Mouse (Mus musculus): ENCODE measurements around the gene Zw10. TPM values are rescaled to one million over a fixed set of nuclear protein-coding genes. Genes with fewer than 3 reads are reported as not detected.

Gene Zw10
- polyA plus RNA-seq, 1 experiment from 2014 or later: 58.6 TPM

DNA sequence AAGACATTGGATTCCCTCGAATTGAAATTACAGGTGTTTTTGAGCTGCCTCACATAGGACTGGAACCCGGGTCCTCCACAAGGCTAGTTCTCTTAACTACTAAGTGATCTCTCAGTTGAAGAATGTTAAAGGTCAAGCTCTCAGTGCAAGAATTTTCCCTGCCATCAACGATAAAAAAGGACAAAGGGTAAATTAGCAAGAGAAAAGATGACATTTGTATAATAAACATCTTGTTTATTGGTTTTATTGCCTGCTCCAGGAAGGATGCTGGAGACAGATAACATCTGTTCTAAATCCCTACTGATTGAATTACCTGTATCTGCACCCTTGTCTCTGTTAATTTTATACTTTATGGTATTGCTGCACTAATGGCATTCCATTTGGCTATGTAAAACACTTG lies 1.4 kb upstream of the Zw10 start:
- Histone ChIP-seq H3K27me3 (ENCODE audit: control insufficient read depth, insufficient read depth, low read length) (no peaks in the 10 kb centered on the region), H3K36me3 (replicated peaks; ENCODE audit: control insufficient read depth, insufficient read depth, low read depth, low read length) (no peaks in the 10 kb centered on the region), H3K9ac (replicated peaks; ENCODE audit: low read length) (no peak overlapping the region), H3K4me3 (ENCODE audit: low read depth, low read length) (no peak overlapping the region), H3K9me3 (replicated peaks; ENCODE audit: control insufficient read depth, low read length) (no peaks in the 10 kb centered on the region), H3K27ac (replicated peaks; ENCODE audit: low read depth, low read length) (no peak overlapping the region), H3K4me2 (ENCODE audit: low read depth, low read length) (no peak overlapping the region), H3K4me1 (ENCODE audit: control insufficient read depth, insufficient read depth, low read length) (no peaks in the 10 kb centered on the region; the same call in 1 of the 2 replicates)
- WGBS: 84% methylated on average over 3 of the region's 3 CpGs
- no peak for DNase-seq (ENCODE audit: low spot score)
- no peak for ATAC-seq (replicated peaks; ENCODE audit: insufficient number of reproducible peaks, low FRiP score, low TSS enrichment, low read depth)

DNA sequence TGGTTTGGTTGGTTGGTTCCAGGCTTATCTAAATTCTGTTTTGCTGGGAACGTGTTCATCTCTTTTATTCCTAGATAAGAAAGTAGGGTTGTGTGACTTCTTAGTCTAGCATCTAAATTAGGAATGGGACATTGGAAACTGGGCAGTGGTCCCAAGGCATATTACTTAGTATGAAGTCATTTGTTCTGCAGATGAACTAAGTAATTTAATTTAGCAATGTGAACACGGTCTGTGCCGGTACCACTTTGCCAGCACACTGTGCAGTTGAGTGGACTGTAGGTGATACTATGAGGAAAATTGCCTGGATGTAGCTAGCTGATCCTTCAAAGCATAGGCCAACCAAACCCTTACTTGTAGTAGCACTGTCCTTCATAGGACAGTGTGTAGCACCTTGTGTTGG lies 21.4 kb downstream of the Zw10 start:
- Histone ChIP-seq H3K9me3 (replicated peaks; ENCODE audit: control insufficient read depth, low read length) (no peaks in the 10 kb centered on the region), H3K4me1 (ENCODE audit: control insufficient read depth, insufficient read depth, low read length) (no peaks in the 10 kb centered on the region), H3K9ac (replicated peaks; ENCODE audit: low read length) (no peak overlapping the region), H3K4me3 (ENCODE audit: low read depth, low read length) (no peak overlapping the region), H3K4me2 (ENCODE audit: low read depth, low read length) (no peak overlapping the region), H3K27ac (replicated peaks; ENCODE audit: low read depth, low read length) (no peak overlapping the region), H3K36me3 (replicated peaks; ENCODE audit: control insufficient read depth, insufficient read depth, low read depth, low read length) (no peaks in the 10 kb centered on the region; the same call in none of the 2 replicates), H3K27me3 (ENCODE audit: control insufficient read depth, insufficient read depth, low read length) (no peaks in the 10 kb centered on the region)
- DNase-seq (ENCODE audit: low spot score) (no peak), ATAC-seq (replicated peaks; ENCODE audit: insufficient number of reproducible peaks, low FRiP score, low TSS enrichment, low read depth) (no peak)
- WGBS: 89% methylated on average over 3 of the region's 3 CpGs

DNA sequence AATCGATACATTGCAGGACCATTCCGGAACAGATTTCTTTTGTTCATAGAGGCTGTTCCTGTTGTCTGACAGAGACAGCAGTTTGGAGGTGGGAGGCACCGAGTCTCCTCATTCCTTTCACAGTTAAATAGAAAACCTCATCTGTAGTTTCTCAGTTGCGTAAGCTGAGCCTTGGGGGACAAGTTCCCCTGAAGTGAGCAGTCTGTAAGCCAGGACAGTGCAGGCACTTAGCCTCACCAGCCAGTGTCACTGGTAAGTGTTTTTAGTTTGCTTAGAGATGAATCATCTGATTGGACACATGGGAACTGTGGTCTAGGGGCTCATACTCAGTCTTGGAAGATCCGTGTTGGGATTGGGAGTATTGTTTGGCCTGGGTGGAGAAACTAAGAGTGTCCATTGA lies 25.7 kb downstream of the Zw10 start, which contains the start of gene Tmprss5:
Gene Tmprss5, plus strand, starts transcription at position 154 of the 400 bp plus-strand sequence.
- Histone ChIP-seq H3K27me3 (ENCODE audit: control insufficient read depth, insufficient read depth, low read length) (no peaks in the 10 kb centered on the region), H3K4me3 (ENCODE audit: low read depth, low read length) (no peak within 1 kb of the TSS), H3K9ac (replicated peaks; ENCODE audit: low read length) (no peak within 1 kb of the TSS), H3K4me2 (ENCODE audit: low read depth, low read length) (no peak within 1 kb of the TSS), H3K9me3 (replicated peaks; ENCODE audit: control insufficient read depth, low read length) (no peaks in the 10 kb centered on the region), H3K36me3 (replicated peaks; ENCODE audit: control insufficient read depth, insufficient read depth, low read depth, low read length) (no peaks in the 10 kb centered on the region; the same call in 1 of the 2 replicates), H3K4me1 (ENCODE audit: control insufficient read depth, insufficient read depth, low read length) (no peaks in the 10 kb centered on the region), H3K27ac (replicated peaks; ENCODE audit: low read depth, low read length) (no peak within 1 kb of the TSS)
- DNase-seq (ENCODE audit: low spot score) (no peak), ATAC-seq (replicated peaks; ENCODE audit: insufficient number of reproducible peaks, low FRiP score, low TSS enrichment, low read depth) (no peak)
- 64% methylated on average over 5 of the region's 5 CpGs for WGBS

DNA sequence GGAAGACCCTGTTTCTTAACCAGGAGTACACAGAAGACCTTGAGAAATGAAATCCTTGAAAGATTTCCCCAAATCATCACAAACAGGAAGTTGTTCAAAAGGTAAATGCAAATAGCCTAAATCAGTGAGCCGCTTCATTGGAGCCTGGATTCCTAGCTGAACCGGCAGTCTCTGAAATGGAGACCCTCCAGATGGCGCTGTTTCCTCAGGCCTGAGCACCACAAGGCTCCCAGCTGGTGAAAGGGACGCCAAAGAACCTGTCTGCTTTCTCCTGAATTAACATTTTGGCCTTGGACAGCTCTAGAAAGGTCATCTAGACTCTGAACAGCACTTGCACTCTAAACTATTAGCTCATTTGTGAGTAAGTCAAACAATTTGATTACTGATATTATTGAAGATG lies 26.1 kb downstream of the Zw10 start:
- WGBS: 6% methylated on average over 4 of the region's 4 CpGs
- no peaks in the 10 kb centered on the region for H3K4me1 ChIP-seq (ENCODE audit: control insufficient read depth, insufficient read depth, low read length)
- no peaks in the 10 kb centered on the region; the same call in 1 of the 2 replicates for H3K36me3 ChIP-seq (replicated peaks; ENCODE audit: control insufficient read depth, insufficient read depth, low read depth, low read length)
- H3K4me2 ChIP-seq (ENCODE audit: low read depth, low read length): no peak overlapping the region
- ATAC-seq (replicated peaks; ENCODE audit: insufficient number of reproducible peaks, low FRiP score, low TSS enrichment, low read depth) (no peak), DNase-seq (ENCODE audit: low spot score) (peak; percentile 84)
- H3K27ac ChIP-seq (replicated peaks; ENCODE audit: low read depth, low read length): no peak overlapping the region
- H3K4me3 ChIP-seq (ENCODE audit: low read depth, low read length): no peak overlapping the region
- no peaks in the 10 kb centered on the region for H3K27me3 ChIP-seq (ENCODE audit: control insufficient read depth, insufficient read depth, low read length)
- H3K9me3 ChIP-seq (replicated peaks; ENCODE audit: control insufficient read depth, low read length): no peaks in the 10 kb centered on the region
- no peak overlapping the region for H3K9ac ChIP-seq (replicated peaks; ENCODE audit: low read length)

DNA sequence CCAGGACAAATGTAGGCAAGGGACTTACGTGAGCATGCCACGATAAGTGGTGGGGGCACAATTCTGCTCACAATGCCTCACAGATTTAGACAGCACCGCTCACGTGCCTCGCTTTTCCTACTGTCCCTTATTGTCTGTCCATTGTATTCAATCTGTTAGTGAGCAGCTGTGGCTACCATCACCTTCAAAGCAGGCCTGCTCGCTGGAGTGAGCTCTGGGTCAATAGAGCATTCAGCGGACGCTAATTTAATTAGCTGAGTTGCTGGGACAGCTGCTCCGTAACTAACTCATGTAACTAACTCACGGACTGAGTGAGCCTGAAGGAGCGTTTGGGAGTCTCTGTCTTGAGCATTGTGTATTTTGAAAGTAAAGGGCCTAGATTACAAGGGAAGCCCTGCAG lies 31.9 kb downstream of the Zw10 start:
- DNase-seq (ENCODE audit: low spot score) (peak; percentile 39), ATAC-seq (replicated peaks; ENCODE audit: insufficient number of reproducible peaks, low FRiP score, low TSS enrichment, low read depth) (0 out of 2 replicates have a peak, but pooled peaks have one; percentile 18)
- Histone ChIP-seq H3K4me3 (ENCODE audit: low read depth, low read length) (no peak overlapping the region), H3K27me3 (ENCODE audit: control insufficient read depth, insufficient read depth, low read length) (no peaks in the 10 kb centered on the region), H3K4me2 (ENCODE audit: low read depth, low read length) (no peak overlapping the region), H3K9me3 (replicated peaks; ENCODE audit: control insufficient read depth, low read length) (no peaks in the 10 kb centered on the region), H3K9ac (replicated peaks; ENCODE audit: low read length) (no peak overlapping the region), H3K27ac (replicated peaks; ENCODE audit: low read depth, low read length) (no peak overlapping the region), H3K4me1 (ENCODE audit: control insufficient read depth, insufficient read depth, low read length) (no peaks in the 10 kb centered on the region), H3K36me3 (replicated peaks; ENCODE audit: control insufficient read depth, insufficient read depth, low read depth, low read length) (no peaks in the 10 kb centered on the region)
- 29% methylated on average over 11 of the region's 11 CpGs for WGBS

DNA sequence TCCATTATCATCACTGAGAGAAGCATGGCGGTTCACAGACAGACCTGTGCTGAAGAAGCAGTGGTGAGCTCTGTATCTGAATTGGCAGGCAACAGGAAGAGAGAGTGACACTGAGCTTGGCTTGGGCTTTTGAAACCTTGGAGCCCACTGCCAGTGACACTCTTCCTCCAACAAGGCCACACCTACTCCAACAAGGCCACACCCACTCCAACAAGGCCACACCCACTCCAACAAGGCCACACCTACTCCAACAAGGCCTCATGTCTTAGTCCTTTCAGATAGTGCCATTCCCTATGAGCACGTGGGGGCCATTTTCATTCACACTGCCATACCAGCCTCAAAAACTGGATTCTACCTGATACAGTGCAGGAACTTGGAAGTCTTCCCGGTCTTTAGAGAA lies 43.5 kb downstream of the Zw10 start:
- Histone ChIP-seq H3K36me3 (replicated peaks; ENCODE audit: control insufficient read depth, insufficient read depth, low read depth, low read length) (no peaks in the 10 kb centered on the region), H3K4me2 (ENCODE audit: low read depth, low read length) (no peak overlapping the region)

DNA sequence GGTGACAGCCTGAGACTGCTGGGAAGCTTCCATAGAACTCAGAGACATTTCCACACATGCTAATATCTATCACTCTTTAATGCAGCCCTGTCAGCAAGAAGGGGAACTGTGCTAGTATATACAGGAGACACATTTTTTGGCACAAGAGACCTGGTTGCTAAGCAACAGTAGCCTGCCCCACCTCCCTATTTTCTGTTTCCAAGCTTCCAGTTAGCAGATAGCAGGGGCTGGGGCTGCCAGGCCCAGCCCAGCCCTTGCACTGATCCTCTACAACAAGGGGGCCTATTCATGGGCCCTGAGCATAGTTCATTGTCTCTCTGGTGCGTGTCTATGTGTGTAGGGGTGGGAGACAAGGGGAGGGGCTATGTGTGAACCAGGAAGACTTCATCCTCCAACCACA lies 46.9 kb downstream of the Zw10 start:
- DNase-seq (ENCODE audit: low spot score): peak; percentile 15
- Histone ChIP-seq H3K27me3 (ENCODE audit: control insufficient read depth, insufficient read depth, low read length) (no peaks in the 10 kb centered on the region), H3K4me1 (ENCODE audit: control insufficient read depth, insufficient read depth, low read length) (no peaks in the 10 kb centered on the region), H3K4me2 (ENCODE audit: low read depth, low read length) (no peak overlapping the region), H3K9ac (replicated peaks; ENCODE audit: low read length) (no peak overlapping the region), H3K4me3 (ENCODE audit: low read depth, low read length) (no peak overlapping the region), H3K36me3 (replicated peaks; ENCODE audit: control insufficient read depth, insufficient read depth, low read depth, low read length) (no peaks in the 10 kb centered on the region), H3K9me3 (replicated peaks; ENCODE audit: control insufficient read depth, low read length) (no peaks in the 10 kb centered on the region), H3K27ac (replicated peaks; ENCODE audit: low read depth, low read length) (no peak overlapping the region)
- 9% methylated on average over 1 of the region's 1 CpGs for WGBS
- ATAC-seq (replicated peaks; ENCODE audit: insufficient number of reproducible peaks, low FRiP score, low TSS enrichment, low read depth): peak; percentile 86

More for the DNA sequence above, 43.5 kb downstream of the Zw10 start:
- WGBS: 94% methylated on average over 3 of the region's 3 CpGs
- H3K27me3 ChIP-seq (ENCODE audit: control insufficient read depth, insufficient read depth, low read length): no peaks in the 10 kb centered on the region
- no peak overlapping the region for H3K27ac ChIP-seq (replicated peaks; ENCODE audit: low read depth, low read length)
- ATAC-seq (replicated peaks; ENCODE audit: insufficient number of reproducible peaks, low FRiP score, low TSS enrichment, low read depth) (no peak), DNase-seq (ENCODE audit: low spot score) (no peak)
- H3K4me1 ChIP-seq (ENCODE audit: control insufficient read depth, insufficient read depth, low read length): no peaks in the 10 kb centered on the region
- no peak overlapping the region for H3K9ac ChIP-seq (replicated peaks; ENCODE audit: low read length)
- no peaks in the 10 kb centered on the region for H3K9me3 ChIP-seq (replicated peaks; ENCODE audit: control insufficient read depth, low read length)
- no peak overlapping the region for H3K4me3 ChIP-seq (ENCODE audit: low read depth, low read length)

DNA sequence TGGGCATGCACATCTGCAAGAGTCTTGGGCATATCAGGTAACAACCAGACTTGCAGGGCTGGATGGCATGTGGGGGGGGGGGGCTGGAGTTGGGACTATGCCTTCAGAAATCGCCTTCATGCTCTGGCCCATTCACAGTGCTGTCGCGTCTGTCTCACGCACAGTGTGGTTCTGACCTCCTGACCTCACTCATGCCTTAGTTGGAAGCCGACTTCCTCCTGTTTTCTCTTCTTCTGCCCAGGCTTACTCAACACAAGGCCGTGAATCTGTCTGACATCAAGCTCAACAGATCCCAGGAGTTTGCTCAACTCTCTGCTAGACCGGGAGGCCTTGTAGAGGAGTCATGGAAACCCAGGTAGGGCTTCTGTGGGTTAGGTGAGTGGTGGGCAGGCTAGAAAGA lies 53.7 kb downstream of the Zw10 start:
- Histone ChIP-seq H3K27ac (replicated peaks; ENCODE audit: low read depth, low read length) (no peak overlapping the region), H3K4me3 (ENCODE audit: low read depth, low read length) (no peak overlapping the region), H3K9ac (replicated peaks; ENCODE audit: low read length) (no peak overlapping the region), H3K36me3 (replicated peaks; ENCODE audit: control insufficient read depth, insufficient read depth, low read depth, low read length) (no peaks in the 10 kb centered on the region), H3K27me3 (ENCODE audit: control insufficient read depth, insufficient read depth, low read length) (no peaks in the 10 kb centered on the region), H3K4me2 (ENCODE audit: low read depth, low read length) (no peak overlapping the region), H3K9me3 (replicated peaks; ENCODE audit: control insufficient read depth, low read length) (no peaks in the 10 kb centered on the region), H3K4me1 (ENCODE audit: control insufficient read depth, insufficient read depth, low read length) (no peaks in the 10 kb centered on the region)
- WGBS: 22% methylated on average over 7 of the region's 7 CpGs
- ATAC-seq (replicated peaks; ENCODE audit: insufficient number of reproducible peaks, low FRiP score, low TSS enrichment, low read depth) (no peak), DNase-seq (ENCODE audit: low spot score) (no peak)
